Mouse (Mus musculus): ENCODE results near the gene Cebpb. TPM values are rescaled to one million over a fixed set of nuclear protein-coding genes. Genes with fewer than 3 reads are reported as not detected.

Gene Cebpb
- polyA plus RNA-seq, 1 experiment = 372 TPM

GRCm38 (mm10) chr2:167727161-167727560 is 38.4 kb downstream of the Cebpb start:
- no peaks in the 10 kb centered on the region; the same call in 1 of the 2 replicates for H3K9me3 ChIP-seq
- H3K27me3 ChIP-seq (replicated peaks) = peaks cover 94% of the 10 kb centered on the region
- H3K4me1 ChIP-seq = peaks cover 62% of the 10 kb centered on the region
- no peak overlapping the region for H3K4me3 ChIP-seq (replicated peaks)
- no peak for TF ChIP-seq FLI1 (IDR thresholded peaks at IDR 0.05; ENCODE audit: low read length)
- no peak for TF ChIP-seq GATA1 (IDR thresholded peaks at IDR 0.05; ENCODE audit: borderline replicate concordance, low read length)
- H3K36me3 ChIP-seq (replicated peaks; ENCODE audit: low read length) = no peaks in the 10 kb centered on the region

- H3K27me3 ChIP-seq (replicated peaks) = peaks cover 95% of the 10 kb centered on the region
- TF ChIP-seq FLI1 (IDR thresholded peaks at IDR 0.05; ENCODE audit: low read length) (no peak), GATA1 (IDR thresholded peaks at IDR 0.05; ENCODE audit: borderline replicate concordance, low read length) (no peak)
Measured at GRCm38 (mm10) chr2:167730036-167730435, 41.3 kb downstream of the Cebpb start.

GRCm38 (mm10) chr2:167731149-167731548 is 42.4 kb downstream of the Cebpb start:
- no peaks in the 10 kb centered on the region for H3K36me3 ChIP-seq (replicated peaks; ENCODE audit: low read length)
- TF ChIP-seq FLI1 (IDR thresholded peaks at IDR 0.05; ENCODE audit: low read length) (no peak), GATA1 (IDR thresholded peaks at IDR 0.05; ENCODE audit: borderline replicate concordance, low read length) (no peak)
- peaks cover 57% of the 10 kb centered on the region for H3K4me1 ChIP-seq
- peaks cover 86% of the 10 kb centered on the region for H3K27me3 ChIP-seq (replicated peaks)
- no peaks in the 10 kb centered on the region; the same call in 1 of the 2 replicates for H3K9me3 ChIP-seq
- H3K4me3 ChIP-seq (replicated peaks) = no peak overlapping the region

More at GRCm38 (mm10) chr2:167730036-167730435, 41.3 kb downstream of the Cebpb start:
- peaks cover 54% of the 10 kb centered on the region for H3K4me1 ChIP-seq
- no peak overlapping the region for H3K4me3 ChIP-seq (replicated peaks)
- no peaks in the 10 kb centered on the region for H3K36me3 ChIP-seq (replicated peaks; ENCODE audit: low read length)
- H3K9me3 ChIP-seq = no peaks in the 10 kb centered on the region; the same call in 1 of the 2 replicates

- peaks cover 51% of the 10 kb centered on the region for H3K27me3 ChIP-seq (replicated peaks)
- no peak overlapping the region for H3K4me3 ChIP-seq (replicated peaks)
- no peaks in the 10 kb centered on the region for H3K9me3 ChIP-seq
- TF ChIP-seq GATA1 (IDR thresholded peaks at IDR 0.05; ENCODE audit: borderline replicate concordance, low read length) = no peak
- TF ChIP-seq FLI1 (IDR thresholded peaks at IDR 0.05; ENCODE audit: low read length) = no peak
- peaks cover 72% of the 10 kb centered on the region for H3K4me1 ChIP-seq
- no peaks in the 10 kb centered on the region for H3K36me3 ChIP-seq (replicated peaks; ENCODE audit: low read length)
Measured at GRCm38 (mm10) chr2:167734861-167735260, 46.1 kb downstream of the Cebpb start.

- Histone ChIP-seq H3K4me3 (replicated peaks) (no peak overlapping the region), H3K36me3 (replicated peaks; ENCODE audit: low read length) (no peaks in the 10 kb centered on the region), H3K9me3 (no peaks in the 10 kb centered on the region), H3K27me3 (replicated peaks) (peaks cover 12% of the 10 kb centered on the region), H3K4me1 (peaks cover 91% of the 10 kb centered on the region)
- TF ChIP-seq GATA1 (IDR thresholded peaks at IDR 0.05; ENCODE audit: borderline replicate concordance, low read length) (no peak), FLI1 (IDR thresholded peaks at IDR 0.05; ENCODE audit: low read length) (no peak)
Measured at GRCm38 (mm10) chr2:167739030-167739429, 50.3 kb downstream of the Cebpb start.

Other genes with a start within 250 kb of the Cebpb start
- 4.0 and 26.3 TPM in 2 replicates for gene Rnf114, start 196.3 kb upstream of the Cebpb start, polyA plus RNA-seq (2012; ENCODE audit: insufficient read depth, low replicate concordance)
- 10.0 and 23.7 TPM in 2 replicates for gene Spata2, start 196.0 kb upstream of the Cebpb start, polyA plus RNA-seq (2012; ENCODE audit: insufficient read depth, low replicate concordance)
- gene Snai1, start 150.7 kb upstream of the Cebpb start, polyA plus RNA-seq (2012; ENCODE audit: insufficient read depth, low replicate concordance) = 1.4 and 5.0 TPM in 2 replicates
- 314 and 1,236 TPM in 2 replicates for gene Ube2v1, start 56.8 kb upstream of the Cebpb start, polyA plus RNA-seq (2012; ENCODE audit: insufficient read depth, low replicate concordance)
- gene Gm20431, start 27.4 kb upstream of the Cebpb start, polyA plus RNA-seq (2012; ENCODE audit: insufficient read depth, low replicate concordance) = not detected in 2 replicates
- gene Tmem189, start 907 bp downstream of the Cebpb start, polyA plus RNA-seq (2012; ENCODE audit: insufficient read depth, low replicate concordance) = 164 and 173 TPM in 2 replicates
- 120 and 139 TPM in 2 replicates for gene Ptpn1, start 243.1 kb downstream of the Cebpb start, polyA plus RNA-seq (2012; ENCODE audit: insufficient read depth, low replicate concordance)